Mouse (Mus musculus) spleen, embryonic (tissue): ENCODE data around the gene Tmigd1.
"Not testable (repeated sequence)": the region's sequence is repeated elsewhere in the genome, so short reads cannot be mapped to it uniquely, and the experiment has no call there.

Source experiments
- CTCF ChIA-PET: fragments of 350-600 bp; sonication (Branson Sonifier 250); formaldehyde crosslinking; loops from one replicate; lab custom pipeline; 2022; lab: Charles Lee

Gene Tmigd1

GRCm38 (mm10) chr11:76898751-76899150 is 3.2 kb upstream of the Tmigd1 start:
- CTCF ChIA-PET = no interaction called here

- CTCF ChIA-PET = no interaction called here
Observed at GRCm38 (mm10) chr11:76899758-76900738, 1.9 kb upstream of the Tmigd1 start.

- CTCF ChIA-PET = interaction anchor here (0.6 kb wide), 1 partner anchor 412 kb away, joined by 3 read pairs; no protein-coding TSS in a partner anchor
Observed at GRCm38 (mm10) chr11:76904340-76904739, 2.4 kb downstream of the Tmigd1 start.

- CTCF ChIA-PET = no interaction called here
Observed at GRCm38 (mm10) chr11:76908651-76909050, 6.7 kb downstream of the Tmigd1 start.

GRCm38 (mm10) chr11:76911325-76912054 is 9.5 kb downstream of the Tmigd1 start:
- CTCF ChIA-PET = no interaction called here

GRCm38 (mm10) chr11:76912055-76912395 is 10.1 kb downstream of the Tmigd1 start:
- CTCF ChIA-PET = no interaction called here

- CTCF ChIA-PET = no interaction called here
Observed at GRCm38 (mm10) chr11:76914366-76914765, 12.4 kb downstream of the Tmigd1 start.

GRCm38 (mm10) chr11:76916539-76917229 is 14.7 kb downstream of the Tmigd1 start:
- CTCF ChIA-PET = no interaction called here

GRCm38 (mm10) chr11:76917230-76917548 is 15.2 kb downstream of the Tmigd1 start:
- CTCF ChIA-PET = no interaction called here

- CTCF ChIA-PET = no interaction called here
Observed at GRCm38 (mm10) chr11:76920607-76921006, 18.6 kb downstream of the Tmigd1 start.

- CTCF ChIA-PET = no interaction called here
Observed at GRCm38 (mm10) chr11:76924759-76925236, 22.8 kb downstream of the Tmigd1 start, which contains the start of gene Blmh. Gene Blmh (plus strand): TSS chr11:76924809.

- CTCF ChIA-PET = not testable (repeated sequence)
Observed at GRCm38 (mm10) chr11:76928586-76928985, 26.6 kb downstream of the Tmigd1 start.

GRCm38 (mm10) chr11:76933209-76933608 is 31.2 kb downstream of the Tmigd1 start:
- CTCF ChIA-PET = no interaction called here

GRCm38 (mm10) chr11:76936578-76936977 is 34.6 kb downstream of the Tmigd1 start:
- CTCF ChIA-PET = no interaction called here

GRCm38 (mm10) chr11:76944839-76945238 is 42.9 kb downstream of the Tmigd1 start:
- CTCF ChIA-PET = no interaction called here

- CTCF ChIA-PET = interaction anchor here (1.7 kb wide), 1 partner anchor 10 kb away, joined by 3 read pairs; no protein-coding TSS in a partner anchor
Observed at GRCm38 (mm10) chr11:76945386-76946202, 43.6 kb downstream of the Tmigd1 start.

GRCm38 (mm10) chr11:76946203-76946585 is 44.2 kb downstream of the Tmigd1 start:
- CTCF ChIA-PET = interaction anchor here (1.7 kb wide), 1 partner anchor 10 kb away, joined by 3 read pairs; no protein-coding TSS in a partner anchor

GRCm38 (mm10) chr11:76953536-76953935 is 51.6 kb downstream of the Tmigd1 start:
- CTCF ChIA-PET = no interaction called here

- CTCF ChIA-PET = no interaction called here
Observed at GRCm38 (mm10) chr11:76965703-76966102, 63.7 kb downstream of the Tmigd1 start.
